24 mouse cellular contexts compared by ENCODE assay signal in genomic region chr10:61258131-61258530, GRCm38 (mm10). TPM values are rescaled to one million over a fixed set of nuclear protein-coding genes. Genes with fewer than 3 reads are reported as not detected.
DNase-seq lines count a peak whose midpoint lies in the region; ATAC-seq and TF ChIP-seq lines count a peak whose summit lies in the region.
"Had no signal": no experiment of that assay in that cellular context is flagged by ENCODE, and none has a peak within 500 bp of the region (broad histone marks: within the 10 kb centered on the region; RNA-seq: fewer than 3 reads in every experiment).

No protein-coding gene starts in this region.

- H3K9ac ChIP-seq in heart, embryonic 12.5 days, result no peak overlapping the region
- H3K9ac ChIP-seq: embryonic facial prominence, embryonic 12.5 days; forebrain, embryonic 13.5 days; limb, embryonic 15.5 days; midbrain, embryonic 13.5 days; neural tube, embryonic 12.5 days; stomach, embryonic 15.5 days had no signal

- no peak overlapping the region for H3K27ac ChIP-seq in left cerebral cortex, adult 2 months
- no peak overlapping the region for H3K27ac ChIP-seq in heart, embryonic 12.5 days (ENCODE audit: poor library complexity, severe bottlenecking)
- H3K27ac ChIP-seq: embryonic facial prominence, embryonic 12.5 days; forebrain, embryonic 13.5 days; heart, embryonic 10.5 days; limb, embryonic 15.5 days; midbrain, embryonic 13.5 days; neural tube, embryonic 12.5 days; stomach, embryonic 15.5 days had no signal

- H3K36me3 ChIP-seq in heart, embryonic 12.5 days, result no peaks in the 10 kb centered on the region
- H3K36me3 ChIP-seq: embryonic facial prominence, embryonic 12.5 days; heart, embryonic 10.5 days; limb, embryonic 15.5 days; midbrain, embryonic 13.5 days; neural tube, embryonic 12.5 days; stomach, embryonic 15.5 days had no signal

- H3K27me3 ChIP-seq in heart, embryonic 12.5 days (replicated peaks), result no peaks in the 10 kb centered on the region
- H3K27me3 ChIP-seq: embryonic facial prominence, embryonic 12.5 days; forebrain, embryonic 13.5 days; limb, embryonic 15.5 days; midbrain, embryonic 13.5 days; neural tube, embryonic 12.5 days; stomach, embryonic 15.5 days had no signal

- no peak for ATAC-seq in heart, embryonic 12.5 days (ENCODE audit: insufficient number of reproducible peaks, low FRiP score)
- ATAC-seq: forebrain, embryonic 13.5 days; midbrain, embryonic 13.5 days had no signal

- H3K9me3 ChIP-seq in heart, embryonic 12.5 days (replicated peaks), result peaks cover 4% of the 10 kb centered on the region; the same call in 1 of the 2 replicates
- H3K9me3 ChIP-seq: embryonic facial prominence, embryonic 12.5 days; heart, embryonic 10.5 days; limb, embryonic 15.5 days; midbrain, embryonic 13.5 days; stomach, embryonic 15.5 days had no signal

- intact Hi-C loops in left cerebral cortex, adult 2 months (cut with DNase I), result no loop called here
- intact Hi-C loops in left cerebral cortex, postnatal 10 days (cut with DNase I), result no loop called here

- DNase-seq in left cerebral cortex, adult 2 months (ENCODE audit: extremely low spot score in 1 of 2, low spot score in 2 of 2), result peak; percentile 33 to 49
- no peak for DNase-seq in left cerebral cortex, postnatal 10 days (ENCODE audit: extremely low spot score in 1 of 2, low spot score in 2 of 2)
- peak; percentile 84 for DNase-seq in brain, adult 2 months (ENCODE audit: low read depth, low spot score)
- peak; percentile 22 to 50 for DNase-seq in left cerebral cortex, adult 9 months (ENCODE audit: low spot score in 2 of 2)
- peak; percentile 58 for DNase-seq in telencephalon, adult 2 months (ENCODE audit: low read depth, low spot score)
- no peak for DNase-seq in urinary bladder, postnatal 36 days (ENCODE audit: low spot score in 2 of 2)
- DNase-seq: cerebellum, adult 9-10 months; heart, postnatal 10 days; kidney, adult 8-10 months; kidney, postnatal 14 days; lung, postnatal 10 days had no signal

- no peak overlapping the region for H3K4me3 ChIP-seq in left cerebral cortex, adult 2 months
- H3K4me3 ChIP-seq in heart, embryonic 12.5 days, result no peak overlapping the region
- H3K4me3 ChIP-seq: embryonic facial prominence, embryonic 12.5 days; erythroblast, embryonic 14.5 days; forebrain, embryonic 13.5 days; heart, embryonic 10.5 days; limb, embryonic 15.5 days; midbrain, embryonic 13.5 days; neural tube, embryonic 12.5 days; stomach, embryonic 15.5 days had no signal

- H3K4me2 ChIP-seq in heart, embryonic 12.5 days, result no peak overlapping the region
- H3K4me2 ChIP-seq: embryonic facial prominence, embryonic 12.5 days; forebrain, embryonic 13.5 days; limb, embryonic 15.5 days; midbrain, embryonic 13.5 days; neural tube, embryonic 12.5 days; stomach, embryonic 15.5 days had no signal

- TF ChIP-seq CTCF in left cerebral cortex, adult 2 months (IDR thresholded peaks at IDR 0.05), result no peak

- 0 out of 2 replicates have a peak, but pooled peaks cover 3% of the 10 kb centered on the region for H3K4me1 ChIP-seq in heart, embryonic 12.5 days (replicated peaks)
- H3K4me1 ChIP-seq: embryonic facial prominence, embryonic 12.5 days; forebrain, embryonic 13.5 days; midbrain, embryonic 13.5 days; neural tube, embryonic 12.5 days; stomach, embryonic 15.5 days had no signal

- 76% methylated on average over 1 of the region's 1 CpGs for WGBS in heart, embryonic 12.5 days

RNA-seq across cellular contexts. Expression of gene Adamts14, which starts 15.1 kb away (rescaled TPM):
- under 1 TPM; 0.20 to 0.30 TPM for total RNA-seq in left cerebral cortex, adult 2 months (2021)
- total RNA-seq in left cerebral cortex, postnatal 10 days (2021), result under 1 TPM; 0.73 to 0.75 TPM
- 1.1 and 1.2 TPM in 2 replicates for polyA plus RNA-seq in heart, embryonic 12.5 days (2016; fragmentation: Nextera tagmentation; extraction: Ambion mirVana)
- total RNA-seq: MEL had no signal
- polyA plus RNA-seq: erythroblast, embryonic 14.5 days had no signal

RNA-seq across cellular contexts. Expression of gene Prf1, which starts 39.5 kb away (rescaled TPM):
- total RNA-seq in left cerebral cortex, adult 2 months (2021), result not detected
- not detected for total RNA-seq in left cerebral cortex, postnatal 10 days (2021)
- polyA plus RNA-seq in heart, embryonic 12.5 days (2016; fragmentation: Nextera tagmentation; extraction: Ambion mirVana), result 0.10 TPM in 1 of 2 replicates, not detected in the other
- total RNA-seq: gastrocnemius, adult 18-20 months; gastrocnemius, postnatal 4 days; heart, postnatal 10 days; left cerebral cortex, adult 18-20 months; MEL had no signal
- polyA plus RNA-seq: embryonic facial prominence, embryonic 12.5 days; erythroblast, embryonic 14.5 days; forebrain, embryonic 13.5 days; heart, embryonic 10.5 days; midbrain, embryonic 13.5 days; neural tube, embryonic 12.5 days had no signal

Comparison
In these comparisons a context has a peak if more than half of its experiments do, and no peak if none do; other contexts are left out.
1. DNase-seq: peak in left cerebral cortex, adult 2 months (2 of 2), brain, adult 2 months (single experiment), left cerebral cortex, adult 9 months (2 of 2) and telencephalon, adult 2 months (single experiment); none in left cerebral cortex, postnatal 10 days (0 of 2) and urinary bladder, postnatal 36 days (0 of 2).